In the genomic region with DNA sequence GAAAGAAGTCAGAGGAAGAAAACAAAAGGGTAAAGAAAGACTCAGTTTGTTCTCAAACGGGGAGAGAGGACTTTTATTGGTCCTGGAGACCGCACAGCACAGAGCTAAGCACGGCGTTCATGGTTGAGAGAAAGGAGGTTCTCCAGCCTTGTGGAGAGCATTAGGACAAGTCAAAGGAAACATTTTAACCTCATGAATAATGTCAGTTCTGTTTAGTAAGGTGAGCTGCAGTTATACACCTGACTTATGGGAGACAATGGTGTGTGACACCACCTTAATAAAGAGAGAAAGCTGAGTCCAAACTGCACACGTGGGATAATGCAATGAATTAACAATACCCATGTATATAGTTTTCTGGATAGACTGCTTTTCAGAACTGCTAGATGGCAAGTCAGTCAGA, we compare ENCODE assay signal across 16 mouse cellular contexts.
"Had no signal": no experiment of that assay in that cellular context is flagged by ENCODE, and none has a peak within 500 bp of the region (broad histone marks: within the 10 kb centered on the region; RNA-seq: fewer than 3 reads in every experiment).

No protein-coding gene starts in this region.

- DNase-seq: retina, postnatal 1 day; right cerebral cortex, adult 18-20 months; right cerebral cortex, postnatal 14 days; right cerebral cortex, postnatal 25 days; right cerebral cortex, postnatal 4 days; spleen, adult 18-20 months; thymus, adult 18-20 months; thymus, adult 2 months; thymus, postnatal 14 days; thymus, postnatal 25 days; thymus, postnatal 36 days; thymus, postnatal 4 days had no signal

- H3K4me3 ChIP-seq: neural tube, embryonic 13.5 days; neural tube, embryonic 15.5 days; stomach, embryonic 15.5 days had no signal

- H3K27me3 ChIP-seq: neural tube, embryonic 13.5 days; neural tube, embryonic 15.5 days; stomach, embryonic 15.5 days had no signal

- H3K4me2 ChIP-seq: neural tube, embryonic 13.5 days; neural tube, embryonic 15.5 days; stomach, embryonic 15.5 days had no signal

- H3K4me1 ChIP-seq: neural tube, embryonic 13.5 days; neural tube, embryonic 15.5 days; stomach, embryonic 15.5 days had no signal

- H3K9ac ChIP-seq: neural tube, embryonic 13.5 days; neural tube, embryonic 15.5 days; stomach, embryonic 15.5 days had no signal

- H3K36me3 ChIP-seq: neural tube, embryonic 13.5 days; neural tube, embryonic 15.5 days; stomach, embryonic 15.5 days had no signal

- H3K9me3 ChIP-seq: neural tube, embryonic 13.5 days; neural tube, embryonic 15.5 days; stomach, embryonic 15.5 days had no signal

- H3K27ac ChIP-seq: neural tube, embryonic 13.5 days; neural tube, embryonic 15.5 days; stomach, embryonic 15.5 days; stomach, postnatal 0 days had no signal
